Mouse (Mus musculus) gastrocnemius, postnatal 25 days (tissue): ENCODE data around the gene Phc3. TPM values are rescaled to one million over a fixed set of nuclear protein-coding genes. Genes with fewer than 3 reads are reported as not detected.

Experiments used
- DNase-seq: peaks from one replicate; pipeline ENCODE4 v3.0.0; 2022
- total RNA-seq, 2 experiments: library from RNA; stranded (reverse); gene quantifications; 1 replicate in 1 of 2; 2 replicates in 1 of 2; pipeline ENCODE4 v1.2.3; 2021

Phc3 gene
- total RNA-seq, 2 experiments from 2014 or later, result 10.6 to 11.0 TPM

GRCm38 (mm10) chr3:30976991-30977603, 7.9 kb upstream of the Phc3 start:
- DNase-seq, result no peak

- no peak for DNase-seq
Measured at GRCm38 (mm10) chr3:30975102-30975754, 6.0 kb upstream of the Phc3 start.

- peak; percentile 44 for DNase-seq
Measured at GRCm38 (mm10) chr3:30968531-30969092, 603 bp downstream of the Phc3 start.

GRCm38 (mm10) chr3:30965644-30966043, 3.6 kb downstream of the Phc3 start:
- DNase-seq, result no peak

- DNase-seq, result no peak
Measured at GRCm38 (mm10) chr3:30964216-30964615, 5.0 kb downstream of the Phc3 start.

DNA sequence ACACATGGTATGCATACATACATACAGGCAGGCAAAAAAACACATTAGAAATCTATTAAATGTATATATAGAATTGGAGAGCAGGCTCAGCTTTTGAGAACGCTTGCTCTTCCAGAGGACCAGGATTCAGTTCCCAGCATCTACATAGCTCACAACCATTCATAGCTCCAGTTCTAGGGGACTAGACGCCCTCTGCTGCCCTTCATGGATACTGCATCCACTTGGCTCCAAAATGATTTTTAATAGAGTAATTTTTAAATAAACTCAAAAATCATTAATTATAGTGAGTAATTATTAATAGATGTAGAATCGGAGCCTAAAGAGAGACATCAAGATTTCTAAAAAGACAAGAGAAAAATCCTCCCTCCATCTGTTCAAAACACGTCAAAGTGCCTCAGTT, 6.1 kb downstream of the Phc3 start:
- DNase-seq, result no peak

GRCm38 (mm10) chr3:30959868-30960831, 9.1 kb downstream of the Phc3 start:
- DNase-seq, result no peak

DNA sequence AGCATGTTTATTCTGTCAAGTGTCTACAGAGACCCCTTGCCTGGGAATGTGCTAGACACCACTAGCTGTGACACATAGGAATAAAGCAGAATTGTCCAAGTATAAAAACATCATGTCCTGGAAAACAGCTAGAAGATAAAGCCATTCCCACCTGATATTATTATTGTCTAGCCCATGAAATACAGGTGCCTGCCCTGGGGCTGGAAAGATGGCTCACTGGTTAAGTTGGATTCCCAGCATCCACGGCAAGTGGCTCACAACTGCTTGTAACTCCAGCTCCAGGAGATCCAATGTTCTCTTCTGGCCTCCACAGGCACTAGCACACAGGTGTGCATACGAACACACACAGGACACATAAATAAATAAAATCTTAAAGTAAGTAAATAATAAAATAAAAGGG, 10.5 kb downstream of the Phc3 start:
- no peak for DNase-seq

DNA sequence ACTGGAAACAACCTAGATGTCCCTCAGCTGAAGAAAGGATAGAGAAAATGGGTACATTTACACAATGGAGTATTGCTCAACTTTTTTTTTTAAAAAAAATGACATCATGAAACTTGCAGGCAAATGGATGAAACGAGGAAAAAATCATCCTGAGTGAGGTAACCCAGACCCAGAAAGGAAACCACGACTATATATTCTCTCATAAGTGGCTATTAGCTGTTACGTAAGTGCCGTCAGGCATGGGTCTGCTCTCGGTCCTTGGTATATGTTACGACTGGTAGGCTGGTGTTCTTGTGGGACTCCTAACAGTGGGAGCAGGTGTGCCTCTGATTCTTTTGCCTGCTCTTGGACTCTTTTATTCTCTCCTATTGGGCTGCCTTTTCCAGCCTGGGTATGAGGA, 12.9 kb downstream of the Phc3 start:
- DNase-seq, result no peak

- DNase-seq, result no peak
Measured at GRCm38 (mm10) chr3:30952273-30953070, 16.7 kb downstream of the Phc3 start.

DNA sequence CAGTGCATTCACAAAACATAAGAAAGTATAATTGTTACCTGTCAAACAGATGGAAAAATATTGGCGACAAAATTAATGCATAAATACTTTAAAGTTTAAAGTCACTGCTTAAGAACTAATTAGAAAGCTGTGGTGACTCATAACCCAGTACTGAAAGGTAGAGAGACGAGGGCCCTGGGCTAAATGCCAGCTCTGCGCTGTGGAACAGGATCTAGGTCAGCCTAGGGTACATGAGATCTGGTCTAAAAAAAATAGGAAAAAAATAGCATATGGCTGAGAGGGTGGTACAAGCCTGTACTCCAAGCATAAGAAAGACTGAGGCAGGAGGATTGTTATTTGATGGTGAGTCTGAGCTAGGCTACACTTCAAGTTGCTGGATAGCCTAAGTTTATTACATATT, 17.6 kb downstream of the Phc3 start:
- DNase-seq, result no peak

GRCm38 (mm10) chr3:30934384-30934783, 34.8 kb downstream of the Phc3 start:
- no peak for DNase-seq

- no peak for DNase-seq
Measured at GRCm38 (mm10) chr3:30929828-30930227, 39.4 kb downstream of the Phc3 start.

- DNase-seq, result no peak
Measured at GRCm38 (mm10) chr3:30927664-30928063, 41.6 kb downstream of the Phc3 start.

GRCm38 (mm10) chr3:30917160-30917559, 52.1 kb downstream of the Phc3 start:
- no peak for DNase-seq

GRCm38 (mm10) chr3:30904658-30905057, 64.6 kb downstream of the Phc3 start:
- DNase-seq, result no peak

GRCm38 (mm10) chr3:30899407-30899806, 69.8 kb downstream of the Phc3 start:
- no peak for DNase-seq

GRCm38 (mm10) chr3:30896721-30897120, 72.5 kb downstream of the Phc3 start:
- no peak for DNase-seq

DNA sequence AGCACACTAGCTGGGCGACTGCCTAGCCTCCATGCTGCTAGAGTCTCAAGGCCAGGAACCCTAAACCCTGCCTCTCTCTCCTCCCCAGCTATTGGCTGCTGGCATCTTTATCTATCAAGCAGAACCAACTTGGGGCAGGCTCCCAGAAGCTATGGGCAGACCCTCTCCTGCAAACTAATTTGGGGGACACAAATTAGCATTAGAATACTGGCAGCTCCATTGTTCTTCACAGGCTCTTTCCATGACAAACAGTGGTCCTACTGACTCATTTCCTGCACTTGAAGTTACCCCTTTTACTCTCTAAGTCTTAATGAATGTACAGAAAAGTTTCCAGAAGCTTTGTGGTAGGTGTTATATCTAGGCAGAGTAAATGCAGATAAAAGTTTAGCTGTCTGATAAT, 80.2 kb downstream of the Phc3 start:
- no peak for DNase-seq

DNA sequence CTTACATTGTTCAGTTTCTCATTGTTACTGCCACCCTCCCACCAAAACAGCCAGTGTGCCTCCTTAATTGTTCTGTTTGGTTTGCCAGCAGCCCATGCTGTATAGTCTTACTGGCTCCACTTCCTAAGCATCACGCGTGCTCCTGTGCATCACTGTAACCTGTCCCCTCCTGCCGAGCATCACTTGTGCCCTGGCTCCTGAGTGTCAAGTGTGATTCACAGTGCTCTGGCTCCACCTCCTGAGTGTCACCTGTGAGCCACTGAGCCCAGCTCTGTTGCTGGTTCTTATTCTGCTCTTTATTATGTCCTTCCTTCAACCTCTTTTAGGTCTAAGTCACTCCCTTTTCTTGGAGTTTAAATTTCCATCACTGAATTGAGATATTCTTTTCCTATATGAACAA, 81.8 kb downstream of the Phc3 start:
- DNase-seq, result no peak

- DNase-seq, result no peak
Measured at GRCm38 (mm10) chr3:30876709-30877108, 92.5 kb downstream of the Phc3 start.

DNA sequence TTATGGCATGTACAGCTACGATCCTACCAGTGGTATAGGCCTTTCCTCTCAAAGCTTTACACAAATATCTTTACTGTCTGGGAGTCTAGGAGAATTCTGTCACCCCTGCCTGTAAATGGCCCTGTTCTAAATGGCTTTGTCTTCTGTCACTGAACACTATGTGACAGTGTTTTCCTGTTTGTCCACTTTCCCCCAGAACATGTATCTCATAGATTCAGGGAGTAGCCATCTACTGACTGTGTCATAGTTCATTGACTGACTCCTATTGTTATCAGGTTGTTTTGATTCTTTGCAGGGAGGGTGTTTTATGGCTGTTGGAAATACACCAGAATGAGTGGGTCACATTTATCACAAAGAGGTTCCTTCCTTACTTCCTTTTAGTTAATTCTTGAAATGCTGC, 99.2 kb downstream of the Phc3 start:
- DNase-seq, result no peak
